Mouse (Mus musculus): Measurements from ENCODE around the gene Grb7.

GRCm38 (mm10) chr11:98491571-98491970 is 45.4 kb downstream of the Grb7 start:
- TF ChIP-seq POLR2A (IDR thresholded peaks at IDR 0.05; ENCODE audit: low read depth, low read length) (no peak), CTCF (IDR thresholded peaks at IDR 0.05; ENCODE audit: extremely low read depth, insufficient read depth, insufficient read length, insufficient replicate concordance) (no peak)

All from spleen, adult 2 months (tissue).